ENCODE assay signal across 20 mouse cellular contexts in genomic region chr11:109612871-109613529, GRCm38 (mm10). TPM values are rescaled to one million over a fixed set of nuclear protein-coding genes. Genes with fewer than 3 reads are reported as not detected.
DNase-seq lines count a peak whose midpoint lies in the region; ATAC-seq lines count a peak whose summit lies in the region.
"Had no signal": no experiment of that assay in that cellular context is flagged by ENCODE, and none has a peak within 500 bp of the region (broad histone marks: within the 10 kb centered on the region; RNA-seq: fewer than 3 reads in every experiment).

No protein-coding gene starts in this region.

- H3K27ac ChIP-seq in liver, embryonic 12.5 days: peak overlapping the region; percentile 99
- H3K27ac ChIP-seq: forebrain, embryonic 13.5 days had no signal

- H3K4me2 ChIP-seq in liver, embryonic 12.5 days: peak overlapping the region; percentile 88

- peak; percentile 16 to 57 for DNase-seq in spleen, postnatal 36 days (ENCODE audit: low spot score in 2 of 2)
- DNase-seq in spleen, postnatal 14 days (ENCODE audit: low spot score in 2 of 2): no peak
- peak; percentile 86 for DNase-seq in c-Kit-positive CD71-positive TER-119-negative erythroid progenitor cells, embryonic 14.5 days (ENCODE audit: low read depth)
- DNase-seq in embryo, embryonic 10.5 days (ENCODE audit: low spot score): no peak
- DNase-seq in right cerebral cortex, postnatal 14 days: no peak
- no peak for DNase-seq in urinary bladder, adult 18-20 months (ENCODE audit: low spot score in 2 of 2)
- DNase-seq: adrenal gland, adult 2 months; cerebellum, adult 11 months; cerebellum, postnatal 10 days; gastrocnemius, postnatal 14 days; heart, adult 2 months; kidney, adult 2 months; kidney, postnatal 25 days; left cerebral cortex, postnatal 4 days; retina, postnatal 1 day; right cerebral cortex, postnatal 4 days; thymus, postnatal 36 days had no signal

- WGBS in liver, embryonic 12.5 days (ENCODE audit: insufficient replicate concordance): 16% methylated on average over 7 of the region's 7 CpGs

- H3K36me3 ChIP-seq in liver, embryonic 12.5 days: no peaks in the 10 kb centered on the region

- H3K4me3 ChIP-seq in liver, embryonic 12.5 days: peak overlapping the region; percentile 77
- H3K4me3 ChIP-seq: heart, adult 2 months had no signal

- peak; percentile 36 for ATAC-seq in liver, embryonic 12.5 days
- ATAC-seq in megakaryocyte-erythroid progenitor cell, adult 5-6 weeks (replicated peaks; ENCODE audit: low FRiP score, low TSS enrichment, poor library complexity, severe bottlenecking): peak; percentile 35
- ATAC-seq: forebrain, embryonic 13.5 days had no signal

- peaks cover 84% of the 10 kb centered on the region for H3K4me1 ChIP-seq in liver, embryonic 12.5 days

- peak overlapping the region; percentile 74 for H3K9ac ChIP-seq in liver, embryonic 12.5 days

- no peaks in the 10 kb centered on the region for H3K27me3 ChIP-seq in liver, embryonic 12.5 days (replicated peaks)

- no peaks in the 10 kb centered on the region for H3K9me3 ChIP-seq in liver, embryonic 12.5 days (replicated peaks)
- H3K9me3 ChIP-seq: forebrain, embryonic 13.5 days had no signal

RNA-seq across cellular contexts. Expression of gene Wipi1, which starts 1.2 kb away (rescaled TPM):
- polyA plus RNA-seq in liver, embryonic 12.5 days (2016; fragmentation: Nextera tagmentation; extraction: Ambion mirVana): 31.7 and 33.5 TPM in 2 replicates
- 21.2 and 30.6 TPM in 2 replicates for total RNA-seq in megakaryocyte-erythroid progenitor cell, adult 5-6 weeks (2014; fragmentation: Nextera tagmentation)
- total RNA-seq in megakaryocyte-erythroid progenitor cell, adult 5-6 weeks (2017): 5.9 and 9.0 TPM in 2 replicates

RNA-seq across cellular contexts. Expression of gene Prkar1a, which starts 36.2 kb away (rescaled TPM):
- 165 and 171 TPM in 2 replicates for polyA plus RNA-seq in liver, embryonic 12.5 days (2016; fragmentation: Nextera tagmentation; extraction: Ambion mirVana)
- total RNA-seq in megakaryocyte-erythroid progenitor cell, adult 5-6 weeks (2014; fragmentation: Nextera tagmentation): 93.1 and 106 TPM in 2 replicates
- 72.0 and 76.5 TPM in 2 replicates for total RNA-seq in megakaryocyte-erythroid progenitor cell, adult 5-6 weeks (2017)

Comparison
In these comparisons a context has a peak if more than half of its experiments do, and no peak if none do; other contexts are left out.
1. DNase-seq: peak in spleen, postnatal 36 days (2 of 2) and c-Kit-positive CD71-positive TER-119-negative erythroid progenitor cells, embryonic 14.5 days (single experiment); none in spleen, postnatal 14 days (0 of 2), embryo, embryonic 10.5 days (single experiment), right cerebral cortex, postnatal 14 days (single experiment) and urinary bladder, adult 18-20 months (0 of 2).